Mouse (Mus musculus) left cerebral cortex, postnatal 4 days (tissue): Measurements from ENCODE around the gene Tmem126a. TPM values are rescaled to one million over a fixed set of nuclear protein-coding genes. Genes with fewer than 3 reads are reported as not detected.
A peak's percentile ranks its signal among the peaks of the same experiment; 100 is the strongest.

ENCODE experiments used
- DNase-seq: peaks from one replicate; pipeline ENCODE4 v3.0.0-alpha.2; 2022
- intact Hi-C: fragments of 180-260 bp; cut with DNase I; formaldehyde crosslinking; loops from one replicate; pipeline ENCODE4 v1.15.1; 2025
- total RNA-seq, 2 experiments: library from RNA; stranded (reverse); gene quantifications; 2 replicates each; pipeline ENCODE4 v1.2.3; 2021

Tmem126a gene
- total RNA-seq, 2 experiments from 2014 or later: 43.1 to 45.4 TPM

DNA sequence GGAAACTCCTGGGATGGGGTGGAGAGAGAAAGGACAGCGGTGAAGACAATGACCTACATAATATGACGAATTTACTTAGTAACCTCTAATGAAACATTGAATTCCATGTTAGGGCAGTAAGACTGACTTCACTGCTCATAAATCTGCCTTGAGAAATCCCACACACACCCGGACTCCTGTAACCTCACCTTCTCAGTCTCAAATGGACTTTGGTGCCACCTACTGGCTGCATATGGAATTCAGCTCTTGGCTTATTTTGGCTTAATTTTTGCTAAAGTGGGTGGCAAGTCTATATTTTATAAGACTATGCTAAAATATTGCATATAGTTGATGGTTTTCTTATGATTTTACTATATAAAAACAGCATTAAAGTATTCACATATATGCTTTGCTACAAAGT lies 47.1 kb downstream of the Tmem126a start:
- intact Hi-C loops: loop anchor here (10.0 kb wide), 1 partner anchor 395 kb away; no protein-coding TSS in a partner anchor
- DNase-seq: peak; percentile 55

Other genes with a start within 250 kb of the Tmem126a start
- not detected for gene Ccdc83, start 191.5 kb downstream of the Tmem126a start, total RNA-seq
- gene Sytl2, start 155.0 kb downstream of the Tmem126a start, total RNA-seq: 10 to 100 TPM; 22.8 to 23.5 TPM
- under 1 TPM; 0.54 to 0.77 TPM for gene Ccdc89, start 30.7 kb downstream of the Tmem126a start, total RNA-seq
- gene Crebzf, start 14.5 kb downstream of the Tmem126a start, total RNA-seq: 10 to 100 TPM; 81.0 to 85.7 TPM
- 10 to 100 TPM; 13.4 TPM for gene Tmem126b, start 18.8 kb upstream of the Tmem126a start, total RNA-seq
- gene Dlg2, start 19.4 kb upstream of the Tmem126a start, total RNA-seq: 100 to 1,000 TPM; 316 to 332 TPM